Mouse (Mus musculus): ENCODE results near the gene Parvb.

Parvb gene

GRCm38 (mm10) chr15:84293590-84293989 is 61.7 kb downstream of the Parvb start:
- DNase-seq (ENCODE audit: inconsistent ontology term), result no peak

- no peak for DNase-seq (ENCODE audit: inconsistent ontology term)
Measured at GRCm38 (mm10) chr15:84294391-84294790, 62.5 kb downstream of the Parvb start.

DNA sequence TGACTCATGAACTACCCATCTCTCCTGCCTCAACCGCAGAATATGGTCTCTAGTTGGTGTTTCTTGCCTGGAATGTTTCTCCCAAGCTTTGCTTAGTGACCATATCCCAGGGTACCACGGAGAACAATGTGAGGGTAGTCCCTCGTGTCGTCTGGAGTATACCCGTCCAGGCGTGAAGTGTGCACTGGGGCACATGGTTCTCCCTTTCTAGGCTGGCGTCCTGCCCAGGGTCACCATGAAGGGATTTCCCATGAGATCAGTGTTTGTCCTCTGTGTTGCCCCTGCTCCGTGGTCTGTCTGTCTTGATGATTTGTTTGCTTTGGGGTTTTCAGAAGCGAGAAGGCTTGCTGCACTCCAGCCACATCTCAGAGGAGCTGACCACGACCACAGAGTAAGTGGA is 63.4 kb downstream of the Parvb start:
- DNase-seq (ENCODE audit: inconsistent ontology term), result peak; percentile 68

DNA sequence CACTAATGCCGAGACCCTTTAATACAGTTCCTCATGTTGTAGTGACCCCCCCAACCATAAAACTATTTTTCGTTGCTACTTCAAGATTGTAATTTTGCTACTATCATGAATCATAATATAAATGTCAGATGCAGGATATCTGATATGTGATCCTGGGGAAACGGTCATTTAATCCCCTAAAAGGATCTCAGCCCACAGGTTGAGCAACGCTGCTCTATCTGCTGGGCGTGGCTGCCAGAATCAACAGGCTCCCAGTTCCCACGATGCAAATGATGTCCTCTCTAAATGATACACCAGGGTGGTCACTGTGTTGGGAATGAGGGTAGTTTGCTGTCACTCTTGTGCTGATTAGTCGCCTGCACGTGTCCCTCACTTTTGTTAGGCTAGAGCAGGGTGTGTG is 65.6 kb downstream of the Parvb start:
- DNase-seq (ENCODE audit: inconsistent ontology term), result no peak

DNA sequence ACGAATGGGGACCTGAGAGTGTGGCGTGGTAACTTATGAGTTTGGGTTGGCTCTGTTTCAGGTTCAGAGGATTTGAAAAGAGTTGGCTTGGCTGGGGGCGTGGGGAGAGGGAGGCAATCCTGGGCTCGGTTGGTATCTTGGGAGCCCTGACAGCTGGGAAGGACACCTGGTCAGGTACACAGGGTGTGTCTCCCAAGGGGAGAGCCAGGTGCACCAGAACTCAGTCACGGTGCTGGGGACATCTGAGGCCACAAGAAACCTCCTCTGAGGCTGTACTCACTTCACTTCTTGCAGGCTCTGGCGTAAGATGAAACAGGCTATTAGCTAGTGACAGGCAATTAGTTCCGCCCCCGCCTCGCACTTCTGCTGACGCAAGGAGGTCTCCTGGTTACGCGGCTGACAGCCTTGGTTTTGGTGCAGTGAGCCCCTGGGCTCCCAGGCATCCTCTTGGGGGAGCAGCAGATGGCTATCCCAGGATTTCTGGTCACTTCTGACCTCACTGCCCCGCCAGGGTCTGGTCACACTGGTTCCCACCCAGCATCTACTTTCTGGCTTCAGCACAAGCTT is 67.0 kb downstream of the Parvb start:
- DNase-seq (ENCODE audit: inconsistent ontology term), result no peak

GRCm38 (mm10) chr15:84299662-84300333 is 68.0 kb downstream of the Parvb start:
- no peak for DNase-seq (ENCODE audit: inconsistent ontology term)

- DNase-seq (ENCODE audit: inconsistent ontology term), result no peak
Measured at GRCm38 (mm10) chr15:84300591-84300990, 68.7 kb downstream of the Parvb start.

DNA sequence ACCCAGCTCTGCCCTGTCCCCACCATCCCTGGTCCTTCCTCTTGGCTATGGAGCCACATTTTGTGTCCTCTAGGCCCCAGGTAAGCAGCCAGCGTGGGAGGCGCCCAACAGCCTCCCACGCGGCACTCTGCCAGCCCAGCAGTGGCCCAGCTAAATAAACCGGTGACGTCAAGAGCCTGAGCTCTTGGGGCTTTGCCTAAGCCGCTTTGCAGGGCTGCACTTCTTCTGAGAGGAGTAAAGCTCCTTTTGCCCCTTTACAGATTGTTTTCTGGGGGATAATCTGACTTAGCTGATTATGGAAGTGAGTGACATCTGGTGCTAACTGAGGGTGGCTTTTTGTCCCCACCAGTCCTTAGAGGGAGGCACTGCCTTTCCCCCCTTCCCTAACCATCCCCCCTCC is 69.2 kb downstream of the Parvb start:
- no peak for DNase-seq (ENCODE audit: inconsistent ontology term)

DNA sequence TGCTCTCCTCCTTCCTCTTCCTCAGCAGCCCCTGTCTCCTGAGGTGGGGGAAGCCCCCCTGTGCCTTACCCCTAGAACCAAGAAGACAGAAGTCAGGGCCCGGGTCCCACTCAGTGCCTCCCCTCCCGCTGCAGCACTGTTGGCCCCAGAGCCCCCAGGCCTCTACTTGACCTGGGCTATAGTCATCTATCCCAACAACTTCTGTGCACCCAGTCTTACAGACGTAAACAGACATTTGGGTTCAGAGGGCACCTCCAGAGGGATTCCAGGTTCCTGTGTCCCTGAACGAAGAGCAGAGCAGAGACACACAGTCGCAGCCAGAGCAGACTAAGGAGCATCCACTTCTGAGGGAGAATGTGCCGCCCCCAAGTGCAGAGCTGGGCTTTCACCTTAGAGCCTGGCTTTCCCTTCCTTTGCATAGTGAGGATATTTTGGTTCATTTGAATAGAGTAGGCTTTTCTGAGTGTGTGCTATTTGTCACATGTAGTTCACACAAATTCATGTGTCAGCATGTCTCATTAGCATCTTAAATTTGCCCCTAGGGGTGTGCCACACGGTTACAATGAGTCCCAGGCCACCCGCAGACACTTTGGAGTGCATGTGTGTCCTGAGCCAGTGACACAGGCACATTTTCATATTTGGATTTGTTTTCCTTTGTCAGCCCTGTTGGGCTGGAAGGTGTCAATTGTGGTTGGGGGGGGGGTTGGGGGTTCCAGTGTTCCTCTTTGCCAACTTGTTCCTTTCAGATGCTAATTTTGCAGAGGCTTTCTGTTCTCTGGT is 70.0 kb downstream of the Parvb start:
- no peak for DNase-seq (ENCODE audit: inconsistent ontology term)

- no peak for DNase-seq (ENCODE audit: inconsistent ontology term)
Measured at GRCm38 (mm10) chr15:84303264-84303663, 71.4 kb downstream of the Parvb start.

DNA sequence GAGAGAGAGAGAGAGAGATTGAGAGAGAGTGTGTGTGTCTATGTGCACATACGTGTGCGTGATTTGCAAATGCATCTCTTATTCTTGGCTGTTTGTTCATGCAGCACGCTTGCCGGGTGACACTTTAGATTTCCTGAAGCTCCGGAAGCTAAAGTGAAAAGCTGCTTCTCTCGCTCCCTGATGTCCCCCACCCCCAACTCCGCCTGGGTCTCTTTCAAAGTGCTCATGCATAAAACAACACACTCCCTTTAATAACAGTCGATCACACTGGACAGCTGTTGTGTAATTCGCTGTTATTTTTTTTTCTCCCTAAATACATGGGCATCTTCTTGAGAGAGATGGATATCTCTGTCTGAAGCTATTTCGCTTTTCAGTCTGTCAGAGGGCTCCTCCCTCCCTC is 73.5 kb downstream of the Parvb start:
- DNase-seq (ENCODE audit: inconsistent ontology term), result no peak

GRCm38 (mm10) chr15:84310271-84310670 is 78.4 kb downstream of the Parvb start:
- peak; percentile 66 for DNase-seq (ENCODE audit: inconsistent ontology term)

DNA sequence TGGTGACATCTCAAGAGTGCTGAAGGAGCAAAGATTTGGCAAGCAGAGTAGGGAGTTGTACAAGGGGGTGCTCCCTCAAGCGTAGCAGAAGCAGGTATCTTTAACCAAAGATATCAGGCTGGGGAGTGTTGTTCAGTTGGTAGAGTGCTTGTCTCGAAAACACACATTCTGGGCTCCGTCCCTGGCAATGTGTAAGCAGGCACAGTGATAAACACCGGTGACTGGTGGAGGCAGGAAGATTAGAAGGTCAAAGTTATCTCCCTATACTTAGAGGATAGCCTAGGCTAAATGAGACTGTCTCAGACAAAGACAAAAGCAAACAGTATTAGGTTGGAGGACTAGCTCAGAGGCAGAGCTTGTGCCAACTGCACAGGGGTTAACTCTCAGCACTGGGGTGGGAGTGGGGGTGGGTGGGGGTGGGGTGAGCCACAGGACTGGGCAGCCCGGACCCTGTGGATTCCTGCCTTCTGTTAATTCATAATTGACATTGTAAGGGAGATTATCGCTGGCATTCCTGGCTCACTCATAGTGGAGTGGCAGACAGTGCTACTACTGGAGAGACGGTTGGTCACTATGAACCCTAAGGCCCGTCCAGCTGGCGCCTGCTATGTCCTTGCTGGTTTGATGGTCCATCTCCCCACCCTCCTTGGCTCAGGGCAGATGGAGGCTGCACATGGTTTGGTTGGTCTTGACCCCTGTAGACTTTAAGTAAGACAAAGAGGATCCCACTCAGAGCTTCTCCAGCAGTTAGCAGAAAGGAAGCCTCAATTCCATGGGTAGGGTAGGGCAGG is 79.6 kb downstream of the Parvb start:
- DNase-seq (ENCODE audit: inconsistent ontology term), result no peak

GRCm38 (mm10) chr15:84312878-84313565 is 81.2 kb downstream of the Parvb start:
- no peak for DNase-seq (ENCODE audit: inconsistent ontology term)

GRCm38 (mm10) chr15:84313566-84313878 is 81.7 kb downstream of the Parvb start:
- DNase-seq (ENCODE audit: inconsistent ontology term), result no peak

DNA sequence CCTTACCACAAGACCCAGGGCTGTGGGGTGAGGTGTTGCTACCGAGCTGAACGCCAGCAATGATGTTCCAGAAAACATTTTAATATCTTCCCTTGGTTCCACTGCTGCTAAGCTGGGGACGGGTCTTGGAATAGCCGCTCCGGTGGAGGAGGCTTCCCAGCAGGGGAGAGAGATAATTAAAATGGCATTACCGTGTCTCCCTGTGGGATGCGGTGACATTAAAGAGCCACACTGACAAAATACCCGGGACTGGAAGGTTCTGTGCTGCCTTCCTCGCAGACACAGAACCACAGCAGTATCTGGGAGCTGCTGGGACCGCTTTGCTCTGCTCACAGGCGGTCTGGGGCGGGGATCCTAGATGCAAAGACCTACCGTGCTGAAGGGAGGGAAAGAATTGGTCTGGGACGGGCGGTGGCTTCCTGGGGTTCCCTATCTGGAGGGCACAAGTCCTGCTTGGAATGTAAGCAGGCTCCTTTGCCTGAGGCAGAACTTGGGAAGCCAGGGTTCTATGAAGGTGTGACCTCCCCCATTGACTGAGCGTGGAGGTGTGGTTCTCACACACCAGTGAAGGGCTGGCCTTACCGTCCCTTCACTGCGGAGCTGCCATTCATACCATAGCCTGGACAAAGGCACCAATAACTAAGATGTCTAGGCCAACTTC is 82.7 kb downstream of the Parvb start:
- no peak for DNase-seq (ENCODE audit: inconsistent ontology term)

- no peak for DNase-seq (ENCODE audit: inconsistent ontology term)
Measured at GRCm38 (mm10) chr15:84315276-84316046, 83.6 kb downstream of the Parvb start.

DNA sequence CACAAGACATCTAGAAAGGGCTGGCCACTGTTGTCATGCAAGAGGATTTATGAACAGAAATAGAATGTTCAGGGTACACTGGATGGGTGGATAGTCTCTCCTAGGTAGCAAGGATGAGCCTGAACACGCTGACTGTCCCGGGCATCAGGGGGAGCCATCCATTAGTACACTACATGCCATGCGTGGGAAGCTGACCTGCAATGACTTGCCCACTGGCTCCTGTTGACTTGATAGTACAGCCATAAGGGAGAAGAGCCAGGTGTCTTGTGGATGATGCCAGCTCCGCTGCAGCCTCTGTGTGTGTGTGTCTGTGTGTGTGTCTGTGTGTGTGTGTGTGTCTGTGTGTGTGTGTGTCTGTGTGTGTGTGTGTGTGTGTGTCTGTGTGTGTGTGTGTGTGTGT is 87.5 kb downstream of the Parvb start:
- no peak for DNase-seq (ENCODE audit: inconsistent ontology term)

- no peak for DNase-seq (ENCODE audit: inconsistent ontology term)
Measured at GRCm38 (mm10) chr15:84321544-84322174, 89.8 kb downstream of the Parvb start.

Data from Muller cell, postnatal 12 days (primary cell).